Mouse (Mus musculus): ENCODE results near the gene Lyz2. TPM values are rescaled to one million over a fixed set of nuclear protein-coding genes. Genes with fewer than 3 reads are reported as not detected.
"Not testable (repeated sequence)": the region's sequence is repeated elsewhere in the genome, so short reads cannot be mapped to it uniquely, and the experiment has no call there.

Gene Lyz2
- total and polyA plus RNA-seq, 3 experiments = not detected

DNA sequence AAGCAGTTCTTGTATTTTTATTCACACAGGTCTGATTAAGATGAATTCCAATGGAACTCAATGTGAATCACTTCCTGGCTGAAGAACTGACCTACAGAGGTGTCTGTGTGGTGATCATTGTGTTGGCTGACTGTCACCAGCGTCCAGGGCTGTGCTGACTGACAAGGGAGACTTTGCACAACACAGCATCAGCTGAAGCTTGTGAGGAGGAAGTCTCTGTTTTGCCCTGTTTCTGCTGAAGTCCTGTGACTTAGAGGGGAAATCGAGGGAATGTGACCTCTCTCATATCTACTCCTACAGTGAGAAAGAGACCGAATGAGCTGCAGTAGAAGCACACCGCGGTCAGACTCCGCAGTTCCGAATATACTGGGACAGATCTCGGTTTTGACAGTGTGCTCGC lies 4.3 kb downstream of the Lyz2 start:
- not testable (repeated sequence) for DNase-seq (ENCODE audit: low read depth, low spot score); H3K27me3 ChIP-seq (ENCODE audit: control insufficient read depth in 1 of 2, insufficient read depth in 2 of 2, low read length in 2 of 2); H3K9me3 ChIP-seq (replicated peaks; ENCODE audit: insufficient read depth, low read length); H3K27ac ChIP-seq (ENCODE audit: control insufficient read depth, low read depth, low read length); H3K4me3 ChIP-seq (ENCODE audit: control insufficient read depth in 1 of 2, insufficient read depth in 1 of 2, low read depth in 2 of 2, low read length in 2 of 2); H3K4me1 ChIP-seq (ENCODE audit: control insufficient read depth in 1 of 2, insufficient read depth in 2 of 2, low read length in 2 of 2); H3K36me3 ChIP-seq (ENCODE audit: control insufficient read depth in 1 of 2, insufficient read depth in 2 of 2, low read length in 2 of 2); H3K79me2 ChIP-seq (ENCODE audit: control insufficient read depth, insufficient read depth, low read length, poor library complexity); H3K9ac ChIP-seq (ENCODE audit: control insufficient read depth, low read depth, low read length, poor library complexity, severe bottlenecking)

DNA sequence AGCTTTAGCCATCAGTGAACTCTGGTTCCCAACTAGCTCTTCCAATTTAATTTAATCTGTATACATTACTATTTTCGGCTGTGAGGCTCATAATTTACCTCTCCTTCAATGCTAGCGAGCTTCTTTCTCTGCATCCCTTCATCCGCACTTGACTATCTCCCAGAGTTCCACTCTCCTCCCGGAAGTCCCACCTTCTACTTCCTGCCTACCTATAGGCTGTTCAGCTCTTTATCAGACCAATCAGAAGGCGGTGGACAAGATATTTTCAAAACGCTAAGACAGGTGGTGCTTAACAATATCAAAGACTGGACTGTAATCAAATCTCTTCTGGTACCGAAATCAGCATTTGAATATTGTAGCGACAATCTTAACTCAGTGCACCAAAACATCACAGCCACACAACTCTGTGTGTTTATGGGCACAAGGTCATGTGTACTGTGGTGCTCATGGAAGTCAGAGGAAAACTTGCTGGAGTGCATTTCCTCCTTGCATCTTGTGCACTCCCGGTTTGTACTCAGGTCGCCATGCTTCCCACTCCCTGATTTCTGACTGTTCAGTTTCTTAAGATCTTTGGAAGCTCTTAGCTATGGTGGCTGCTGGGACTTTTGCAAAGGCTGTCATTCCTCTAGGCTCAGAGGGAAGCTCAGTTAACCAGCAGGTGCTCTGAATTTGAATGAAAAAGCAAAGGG lies 6.3 kb downstream of the Lyz2 start:
- Histone ChIP-seq H3K9me3 (replicated peaks; ENCODE audit: insufficient read depth, low read length) (no peaks in the 10 kb centered on the region), H3K4me1 (ENCODE audit: control insufficient read depth in 1 of 2, insufficient read depth in 2 of 2, low read length in 2 of 2) (no peaks in the 10 kb centered on the region), H3K27ac (ENCODE audit: control insufficient read depth, low read depth, low read length) (no peak overlapping the region), H3K4me3 (ENCODE audit: control insufficient read depth in 1 of 2, insufficient read depth in 1 of 2, low read depth in 2 of 2, low read length in 2 of 2) (peak overlapping the region; percentile 16 to 28; a peak in 3 of 4 replicates), H3K27me3 (ENCODE audit: control insufficient read depth in 1 of 2, insufficient read depth in 2 of 2, low read length in 2 of 2) (peaks cover 2 to 3% of the 10 kb centered on the region in 2 experiments; a peak in 3 of 4 replicates), H3K79me2 (ENCODE audit: control insufficient read depth, insufficient read depth, low read length, poor library complexity) (no peaks in the 10 kb centered on the region), H3K36me3 (ENCODE audit: control insufficient read depth in 1 of 2, insufficient read depth in 2 of 2, low read length in 2 of 2) (no peaks in the 10 kb centered on the region), H3K9ac (ENCODE audit: control insufficient read depth, low read depth, low read length, poor library complexity, severe bottlenecking) (no peak overlapping the region)
- DNase-seq (ENCODE audit: low read depth, low spot score) = peak; percentile 64
- peak; percentile 49; the same call in 1 of the 2 replicates for TF ChIP-seq HCFC1 (IDR thresholded peaks at IDR 0.05; ENCODE audit: low read depth, low read length)
- no peak for TF ChIP-seq KAT2A (conservative IDR thresholded peaks at IDR 0.05; ENCODE audit: low read depth, low read length)
- no peak for TF ChIP-seq RAD21 (IDR thresholded peaks at IDR 0.05; ENCODE audit: low read depth, low read length)
- peak in 1 of 2 experiments; percentile 23; a peak in 1 of 4 replicates for TF ChIP-seq POLR2A (IDR thresholded peaks at IDR 0.05; ENCODE audit: control insufficient read depth in 1 of 2, insufficient read depth in 1 of 2, low read depth in 1 of 2, low read length in 2 of 2, poor library complexity in 1 of 2)

DNA sequence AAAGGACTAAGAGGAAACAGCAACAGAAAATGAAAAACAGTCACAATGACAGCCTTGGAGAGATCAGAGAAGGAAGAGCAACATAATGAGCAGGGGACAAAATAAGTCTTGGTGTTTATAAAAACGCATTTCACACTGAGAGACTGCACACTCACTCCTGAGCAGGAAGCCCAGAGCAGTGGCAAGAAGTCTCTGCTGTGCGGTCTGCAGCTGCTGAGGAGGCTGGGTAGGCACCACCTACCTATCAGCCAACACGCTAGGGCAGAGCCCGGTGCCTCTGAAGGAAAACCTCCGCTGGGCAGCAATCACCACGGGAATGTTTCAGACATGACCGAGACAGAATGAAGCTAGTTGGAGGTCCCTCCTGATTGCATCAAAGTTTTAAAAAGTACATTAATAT lies 7.5 kb downstream of the Lyz2 start:
- H3K36me3 ChIP-seq (ENCODE audit: control insufficient read depth in 1 of 2, insufficient read depth in 2 of 2, low read length in 2 of 2); H3K4me1 ChIP-seq (ENCODE audit: control insufficient read depth in 1 of 2, insufficient read depth in 2 of 2, low read length in 2 of 2); DNase-seq (ENCODE audit: low read depth, low spot score); H3K9me3 ChIP-seq (replicated peaks; ENCODE audit: insufficient read depth, low read length); H3K27me3 ChIP-seq (ENCODE audit: control insufficient read depth in 1 of 2, insufficient read depth in 2 of 2, low read length in 2 of 2); H3K9ac ChIP-seq (ENCODE audit: control insufficient read depth, low read depth, low read length, poor library complexity, severe bottlenecking); H3K4me3 ChIP-seq (ENCODE audit: control insufficient read depth in 1 of 2, insufficient read depth in 1 of 2, low read depth in 2 of 2, low read length in 2 of 2); H3K27ac ChIP-seq (ENCODE audit: control insufficient read depth, low read depth, low read length); H3K79me2 ChIP-seq (ENCODE audit: control insufficient read depth, insufficient read depth, low read length, poor library complexity): not testable (repeated sequence)

DNA sequence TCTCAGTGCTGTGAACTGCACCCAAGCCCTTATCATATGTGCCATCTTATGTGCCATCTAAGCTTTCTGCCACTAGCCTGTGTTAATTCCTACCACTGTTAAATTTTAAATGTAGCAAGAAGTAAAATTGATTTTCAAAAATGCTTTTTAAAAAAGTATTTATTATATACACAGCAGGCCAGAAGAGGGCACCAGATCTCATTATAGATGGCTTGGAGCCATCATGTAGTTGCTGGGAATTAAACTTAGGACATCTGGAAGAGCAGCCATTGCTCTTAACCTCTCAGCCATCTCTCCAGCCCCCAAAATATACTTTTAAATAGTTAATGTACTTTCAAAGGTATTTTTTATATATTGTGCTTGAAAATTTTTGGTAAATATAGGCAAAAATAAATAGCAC lies 10.1 kb downstream of the Lyz2 start:
- Histone ChIP-seq H3K36me3 (ENCODE audit: control insufficient read depth in 1 of 2, insufficient read depth in 2 of 2, low read length in 2 of 2) (no peaks in the 10 kb centered on the region), H3K27me3 (ENCODE audit: control insufficient read depth in 1 of 2, insufficient read depth in 2 of 2, low read length in 2 of 2) (no peaks in the 10 kb centered on the region; a peak in 1 of 4 replicates), H3K9me3 (replicated peaks; ENCODE audit: insufficient read depth, low read length) (no peaks in the 10 kb centered on the region), H3K4me1 (ENCODE audit: control insufficient read depth in 1 of 2, insufficient read depth in 2 of 2, low read length in 2 of 2) (no peaks in the 10 kb centered on the region), H3K27ac (ENCODE audit: control insufficient read depth, low read depth, low read length) (no peak overlapping the region), H3K9ac (ENCODE audit: control insufficient read depth, low read depth, low read length, poor library complexity, severe bottlenecking) (no peak overlapping the region), H3K79me2 (ENCODE audit: control insufficient read depth, insufficient read depth, low read length, poor library complexity) (no peaks in the 10 kb centered on the region), H3K4me3 (ENCODE audit: control insufficient read depth in 1 of 2, insufficient read depth in 1 of 2, low read depth in 2 of 2, low read length in 2 of 2) (no peak overlapping the region)
- DNase-seq (ENCODE audit: low read depth, low spot score) = peak; percentile 38
- TF ChIP-seq RAD21 (IDR thresholded peaks at IDR 0.05; ENCODE audit: low read depth, low read length) (peak; percentile 68), MYC (IDR thresholded peaks at IDR 0.05; ENCODE audit: low read depth, low read length) (no peak), ZC3H11A (IDR thresholded peaks at IDR 0.05; ENCODE audit: low read depth, low read length) (peak; percentile 46), CTCF (IDR thresholded peaks at IDR 0.05 in 2 of 3, conservative IDR thresholded peaks at IDR 0.05 in 1 of 3; ENCODE audit: control insufficient read depth in 1 of 3, insufficient read depth in 1 of 3, low read depth in 2 of 3, low read length in 3 of 3, poor library complexity in 1 of 3, severe bottlenecking in 1 of 3) (peak in 2 of 3 experiments; percentile 18 to 57; a peak in 2 of 6 replicates), MEF2A (IDR thresholded peaks at IDR 0.05; ENCODE audit: extremely low read depth, insufficient replicate concordance, low read depth, low read length, poor library complexity, severe bottlenecking) (no peak), SMC3 (IDR thresholded peaks at IDR 0.05; ENCODE audit: low read depth, low read length) (peak; percentile 71)
